Comparison of ENCODE assay signal across 23 mouse cellular contexts in the genomic region with DNA sequence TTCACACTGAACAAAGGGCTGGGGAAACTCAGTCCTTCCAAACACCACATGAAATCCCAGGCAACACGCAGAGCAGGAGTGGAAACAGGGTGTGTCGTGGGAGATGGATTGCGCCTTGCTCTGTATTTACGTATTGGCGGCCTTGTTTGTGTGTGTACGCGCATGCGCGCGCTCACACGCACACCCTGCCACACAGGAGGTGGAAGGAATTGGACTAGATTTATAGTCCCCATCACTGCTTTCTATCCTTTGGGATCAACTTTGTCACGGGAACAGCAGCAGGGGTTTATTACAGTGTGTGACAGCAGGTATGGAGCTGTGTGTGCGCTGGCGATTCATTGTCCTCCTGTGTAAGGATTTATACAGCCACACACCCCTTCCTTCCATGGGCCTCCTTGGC.
A peak's percentile ranks its signal among the peaks of the same experiment; 100 is the strongest.
DNase-seq lines count a peak whose midpoint lies in the region; ATAC-seq lines count a peak whose summit lies in the region.
"Had no signal": no experiment of that assay in that cellular context is flagged by ENCODE, and none has a peak within 500 bp of the region (broad histone marks: within the 10 kb centered on the region; RNA-seq: fewer than 3 reads in every experiment).

No protein-coding gene starts in this region.

- no peak overlapping the region for H3K9ac ChIP-seq in intestine, embryonic 14.5 days (ENCODE audit: low read length)
- H3K9ac ChIP-seq in intestine, embryonic 15.5 days: no peak overlapping the region
- no peak overlapping the region for H3K9ac ChIP-seq in hindbrain, embryonic 16.5 days (ENCODE audit: low read depth, low read length)
- H3K9ac ChIP-seq in neural tube, embryonic 14.5 days (replicated peaks; ENCODE audit: low read depth, low read length): no peak overlapping the region
- H3K9ac ChIP-seq: embryonic facial prominence, embryonic 12.5 days; forebrain, embryonic 12.5 days; heart, embryonic 15.5 days had no signal

- H3K27ac ChIP-seq in intestine, embryonic 14.5 days (ENCODE audit: low read depth): no peak overlapping the region
- no peak overlapping the region for H3K27ac ChIP-seq in intestine, embryonic 15.5 days
- H3K27ac ChIP-seq in hindbrain, embryonic 16.5 days (ENCODE audit: low read depth, low read length): no peak overlapping the region
- peak overlapping the region; percentile 49 for H3K27ac ChIP-seq in neural tube, embryonic 14.5 days (ENCODE audit: low read depth, low read length)
- H3K27ac ChIP-seq: embryonic facial prominence, embryonic 12.5 days; forebrain, embryonic 12.5 days; heart, adult 2 months; heart, embryonic 15.5 days had no signal

- ATAC-seq in intestine, embryonic 14.5 days (replicated peaks; ENCODE audit: low FRiP score, low TSS enrichment, low read depth): no peak
- ATAC-seq in intestine, embryonic 15.5 days: no peak
- ATAC-seq in hindbrain, embryonic 16.5 days: 0 out of 2 replicates have a peak, but pooled peaks have one; percentile 37
- ATAC-seq in neural tube, embryonic 14.5 days (ENCODE audit: low read depth): peak; percentile 61
- no peak for ATAC-seq in activated CD4-positive, CD25-positive, alpha-beta regulatory T cell, adult 4 months
- ATAC-seq: CD4-positive, CD25-positive, alpha-beta regulatory T cell, adult 4 months; forebrain, embryonic 16.5 days had no signal

- H3K27me3 ChIP-seq in intestine, embryonic 14.5 days (replicated peaks; ENCODE audit: control insufficient read depth, insufficient read depth, low read length): no peaks in the 10 kb centered on the region
- H3K27me3 ChIP-seq in intestine, embryonic 15.5 days (replicated peaks): no peaks in the 10 kb centered on the region
- H3K27me3 ChIP-seq in hindbrain, embryonic 16.5 days (replicated peaks; ENCODE audit: control insufficient read depth, insufficient read depth, low read length): no peaks in the 10 kb centered on the region
- H3K27me3 ChIP-seq in neural tube, embryonic 14.5 days (ENCODE audit: control insufficient read depth, insufficient read depth, low read length): no peaks in the 10 kb centered on the region
- H3K27me3 ChIP-seq: embryonic facial prominence, embryonic 12.5 days; forebrain, embryonic 12.5 days; heart, embryonic 15.5 days had no signal

- peak; percentile 57 for DNase-seq in heart, adult 11 months
- DNase-seq in heart, postnatal 25 days (ENCODE audit: low spot score): no peak
- DNase-seq in intestine, embryonic 14.5 days (ENCODE audit: low spot score): no peak
- no peak for DNase-seq in urinary bladder, postnatal 10 days (ENCODE audit: low spot score)
- DNase-seq: adrenal gland, postnatal 14 days; B cell, adult 2 months; cerebellum, adult 11-12 months; cerebellum, adult 9-10 months; cerebellum, postnatal 25 days; gastrocnemius, postnatal 10 days; heart, adult 2 months; heart, postnatal 14 days had no signal

- no peaks in the 10 kb centered on the region for H3K9me3 ChIP-seq in intestine, embryonic 14.5 days (ENCODE audit: control insufficient read depth, low read length)
- no peaks in the 10 kb centered on the region for H3K9me3 ChIP-seq in intestine, embryonic 15.5 days
- H3K9me3 ChIP-seq in hindbrain, embryonic 16.5 days (ENCODE audit: control insufficient read depth, low read length): no peaks in the 10 kb centered on the region
- no peaks in the 10 kb centered on the region for H3K9me3 ChIP-seq in neural tube, embryonic 14.5 days (ENCODE audit: control insufficient read depth, low read length)
- H3K9me3 ChIP-seq: embryonic facial prominence, embryonic 12.5 days; forebrain, embryonic 12.5 days; heart, embryonic 15.5 days had no signal

- peak overlapping the region; percentile 6; the same call in 1 of the 2 replicates for H3K4me2 ChIP-seq in intestine, embryonic 14.5 days (ENCODE audit: low read length)
- H3K4me2 ChIP-seq in intestine, embryonic 15.5 days (replicated peaks): no peak overlapping the region
- no peak overlapping the region for H3K4me2 ChIP-seq in hindbrain, embryonic 16.5 days (ENCODE audit: low read length)
- H3K4me2 ChIP-seq in neural tube, embryonic 14.5 days (ENCODE audit: low read depth, low read length): peak overlapping the region; percentile 2; the same call in 1 of the 2 replicates
- H3K4me2 ChIP-seq: embryonic facial prominence, embryonic 12.5 days; forebrain, embryonic 12.5 days; heart, embryonic 11.5 days; heart, embryonic 15.5 days had no signal

- WGBS in intestine, embryonic 14.5 days: 78% methylated on average over 14 of the region's 14 CpGs
- WGBS in intestine, embryonic 15.5 days: 76% methylated on average over 14 of the region's 14 CpGs
- 79% methylated on average over 14 of the region's 14 CpGs for WGBS in hindbrain, embryonic 16.5 days
- WGBS in neural tube, embryonic 14.5 days: 53% methylated on average over 14 of the region's 14 CpGs

- intact Hi-C loops in heart, postnatal 25 days (cut with DNase I): no loop called here

- H3K36me3 ChIP-seq in intestine, embryonic 14.5 days (ENCODE audit: control insufficient read depth, insufficient read depth, low read length): no peaks in the 10 kb centered on the region
- no peaks in the 10 kb centered on the region for H3K36me3 ChIP-seq in intestine, embryonic 15.5 days
- no peaks in the 10 kb centered on the region for H3K36me3 ChIP-seq in hindbrain, embryonic 16.5 days (ENCODE audit: control insufficient read depth, insufficient read depth, low read length)
- no peaks in the 10 kb centered on the region for H3K36me3 ChIP-seq in neural tube, embryonic 14.5 days (ENCODE audit: control insufficient read depth, insufficient read depth, low read length)
- H3K36me3 ChIP-seq: embryonic facial prominence, embryonic 12.5 days; forebrain, embryonic 12.5 days; G1E; heart, embryonic 15.5 days had no signal

- H3K4me3 ChIP-seq in intestine, embryonic 14.5 days (ENCODE audit: low read depth, low read length): no peak overlapping the region
- no peak overlapping the region for H3K4me3 ChIP-seq in intestine, embryonic 15.5 days (replicated peaks)
- H3K4me3 ChIP-seq in hindbrain, embryonic 16.5 days (ENCODE audit: low read length): no peak overlapping the region
- no peak overlapping the region for H3K4me3 ChIP-seq in neural tube, embryonic 14.5 days (ENCODE audit: low read depth, low read length)
- H3K4me3 ChIP-seq: embryonic facial prominence, embryonic 12.5 days; forebrain, embryonic 12.5 days; heart, adult 2 months; heart, embryonic 15.5 days had no signal

- no peaks in the 10 kb centered on the region for H3K4me1 ChIP-seq in intestine, embryonic 14.5 days (replicated peaks; ENCODE audit: control insufficient read depth, insufficient read depth, low read length)
- no peaks in the 10 kb centered on the region for H3K4me1 ChIP-seq in intestine, embryonic 15.5 days (replicated peaks)
- no peaks in the 10 kb centered on the region for H3K4me1 ChIP-seq in hindbrain, embryonic 16.5 days (ENCODE audit: control insufficient read depth, insufficient read depth, low read depth, low read length)
- H3K4me1 ChIP-seq in neural tube, embryonic 14.5 days (ENCODE audit: control insufficient read depth, insufficient read depth, low read length): no peaks in the 10 kb centered on the region
- H3K4me1 ChIP-seq: embryonic facial prominence, embryonic 12.5 days; forebrain, embryonic 12.5 days; heart, embryonic 15.5 days had no signal

Comparison
In these comparisons a context has a peak if more than half of its experiments do, and no peak if none do; other contexts are left out.
1. H3K4me2 ChIP-seq: peak in intestine, embryonic 14.5 days (single experiment) and neural tube, embryonic 14.5 days (single experiment); none in intestine, embryonic 15.5 days (single experiment) and hindbrain, embryonic 16.5 days (single experiment).
2. ATAC-seq: peak in hindbrain, embryonic 16.5 days (single experiment) and neural tube, embryonic 14.5 days (single experiment); none in intestine, embryonic 14.5 days (single experiment), intestine, embryonic 15.5 days (single experiment) and activated CD4-positive, CD25-positive, alpha-beta regulatory T cell, adult 4 months (single experiment).